Mouse (Mus musculus) ES-E14 (cell line): ENCODE results near the gene Zfp988. TPM values are rescaled to one million over a fixed set of nuclear protein-coding genes. Genes with fewer than 3 reads are reported as not detected.
"Not testable (repeated sequence)": the region's sequence is repeated elsewhere in the genome, so short reads cannot be mapped to it uniquely, and the experiment has no call there.

ENCODE experiments used
- DNase-seq: peaks from one replicate; pipeline ENCODE4 v3.0.0-alpha.2; 2013; ENCODE audit warnings: low read depth, low spot score
- H3K27ac ChIP-seq: 2 replicates; pipeline ENCODE4 v1.5.1; 2012; ENCODE audit warnings: low read depth, mild to moderate bottlenecking, low read length, moderate library complexity, mixed read lengths; ENCODE audit not compliant: poor library complexity, insufficient read depth, severe bottlenecking
- H3K36me3 ChIP-seq: 2 replicates; pipeline ENCODE4 v1.6.1; 2012; ENCODE audit warnings: mild to moderate bottlenecking, low read length, moderate library complexity, mixed read lengths; ENCODE audit not compliant: control insufficient read depth, poor library complexity, insufficient read depth, severe bottlenecking
- H3K4me1 ChIP-seq, 2 experiments: fragments of 150-350 bp in 1 of 2; sonication (generic) in 1 of 2; 2 replicates each; pipeline ENCODE4 v1.6.1; 2012; ENCODE audit warnings: low read length in 2 of 2, mild to moderate bottlenecking in 1 of 2, mixed read lengths in 1 of 2; ENCODE audit not compliant: control insufficient read depth in 2 of 2, insufficient read depth in 2 of 2, poor library complexity in 1 of 2
- H3K4me3 ChIP-seq, 2 experiments: fragments of 150-350 bp in 1 of 2; sonication (generic) in 1 of 2; 2 replicates each; pipeline ENCODE4 v1.5.1; 2012; ENCODE audit warnings: low read length in 2 of 2, low read depth in 1 of 2, mild to moderate bottlenecking in 1 of 2, mixed read lengths in 1 of 2; ENCODE audit not compliant: insufficient read depth in 1 of 2, poor library complexity in 1 of 2, severe bottlenecking in 1 of 2
- H3K9ac ChIP-seq: 2 replicates; pipeline ENCODE4 v1.6.1; 2012; ENCODE audit warnings: low read depth, mild to moderate bottlenecking, low read length, mixed read lengths; ENCODE audit not compliant: poor library complexity, insufficient read depth, severe bottlenecking
- H3K9me3 ChIP-seq: fragments of 150-350 bp; sonication (generic); 2 replicates; pipeline ENCODE4 v1.6.1; 2012; ENCODE audit warnings: low read depth, mild to moderate bottlenecking, low read length; ENCODE audit not compliant: control insufficient read depth, insufficient read depth
- in situ Hi-C, 2 experiments: fragments of 600-800 bp; cut with MboI; formaldehyde crosslinking; loops; one replicate each; pipeline ENCODE4 v1.15.1; 2025; ENCODE audit warnings: low sequenced_read_pairs in 2 of 2, inconsistent platforms in 1 of 2; ENCODE audit not compliant: unreplicated experiment in 2 of 2
- total RNA-seq: library from RNA; depleted of rRNA; stranded (reverse); fragments of 300-350 nt; gene quantifications from 2 replicates; pipeline ENCODE4 v1.2.3, GENCODE M21; 2012; rRNA removed

Gene Zfp988
- total RNA-seq, 1 experiment, result 88.8 TPM

- DNase-seq, H3K9ac ChIP-seq, H3K4me3 ChIP-seq, in situ Hi-C loops, H3K4me1 ChIP-seq, H3K9me3 ChIP-seq, H3K27ac ChIP-seq, H3K36me3 ChIP-seq: not testable (repeated sequence)
Observed at GRCm38 (mm10) chr4:147361003-147361402, 55.5 kb downstream of the Zfp988 start, which contains the start of gene Zfp978. Gene Zfp978 (plus strand): TSS chr4:147361303.

- H3K9ac ChIP-seq, H3K4me3 ChIP-seq, in situ Hi-C loops, H3K9me3 ChIP-seq, H3K27ac ChIP-seq, H3K4me1 ChIP-seq, H3K36me3 ChIP-seq, DNase-seq: not testable (repeated sequence)
Observed at GRCm38 (mm10) chr4:147361872-147362271, 56.4 kb downstream of the Zfp988 start.

GRCm38 (mm10) chr4:147369564-147369963 lies 64.1 kb downstream of the Zfp988 start:
- H3K27ac ChIP-seq, DNase-seq, H3K4me1 ChIP-seq, H3K9me3 ChIP-seq, H3K9ac ChIP-seq, H3K36me3 ChIP-seq, H3K4me3 ChIP-seq, in situ Hi-C loops: not testable (repeated sequence)

GRCm38 (mm10) chr4:147383199-147383598 lies 77.7 kb downstream of the Zfp988 start:
- H3K27ac ChIP-seq, in situ Hi-C loops: not testable (repeated sequence)

More at GRCm38 (mm10) chr4:147383199-147383598, 77.7 kb downstream of the Zfp988 start:
- not testable (repeated sequence) for DNase-seq, H3K4me3 ChIP-seq, H3K36me3 ChIP-seq, H3K4me1 ChIP-seq, H3K9ac ChIP-seq, H3K9me3 ChIP-seq

Other genes starting within 250 kb of the Zfp988 start
- 47.1 and 52.0 TPM in 2 replicates for gene Zfp991, start 173.6 kb upstream of the Zfp988 start, total RNA-seq
- 233 and 297 TPM in 2 replicates for gene Zfp978, start 55.6 kb downstream of the Zfp988 start, total RNA-seq
- gene Zfp982, start 186.7 kb downstream of the Zfp988 start, total RNA-seq, result 33.7 and 40.5 TPM in 2 replicates
- 0.27 and 0.37 TPM in 2 replicates for gene Gm16503, start 234.5 kb downstream of the Zfp988 start, total RNA-seq
- 45.4 and 52.0 TPM in 2 replicates for gene Zfp985, start 247.6 kb downstream of the Zfp988 start, total RNA-seq